Mouse (Mus musculus) erythroblast, embryonic 14.5 days (primary cell): ENCODE results near the gene 4933428G20Rik.

Experiments used
- GATA1 ChIP-seq: IDR thresholded peaks from 2 replicates; pipeline ENCODE4 v1.6.1; 2012; ENCODE audit warnings: low read length, inconsistent platforms, mixed read lengths
- TAL1 ChIP-seq: IDR thresholded peaks from 3 replicates; pipeline ENCODE4 v1.6.1; 2012; ENCODE audit warnings: low read length, inconsistent platforms, mixed read lengths

DNA sequence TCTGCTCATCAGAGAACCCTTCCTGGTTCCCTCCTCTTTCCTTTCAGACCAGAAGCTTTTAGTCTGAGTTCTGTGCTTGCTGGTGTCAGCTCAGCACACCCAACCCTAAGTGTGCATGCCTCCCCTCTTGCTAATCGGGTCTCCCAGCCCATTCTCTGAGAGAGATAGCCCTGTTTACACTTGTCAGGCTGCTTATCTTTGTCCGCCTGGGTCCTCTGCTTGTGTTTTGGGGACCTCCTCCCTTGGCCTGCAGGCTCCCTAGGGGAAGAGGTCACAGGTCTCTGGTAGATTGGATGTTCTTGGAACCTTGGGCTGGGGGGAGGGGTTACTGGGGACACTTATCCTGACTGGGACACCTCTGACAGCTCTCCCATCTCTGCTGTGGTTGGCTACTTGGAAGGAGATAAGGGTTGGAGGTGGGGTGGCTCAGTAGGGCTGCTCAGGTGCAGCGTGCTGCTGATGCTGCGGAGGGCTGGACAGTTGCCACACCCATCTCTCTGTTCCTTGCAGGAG, 54.1 kb downstream of the 4933428G20Rik start:
- peak; percentile 83 for TF ChIP-seq TAL1
- peak; percentile 92 for TF ChIP-seq GATA1
